Mouse (Mus musculus): ENCODE results near the gene Adam29.

Adam29 gene

DNA sequence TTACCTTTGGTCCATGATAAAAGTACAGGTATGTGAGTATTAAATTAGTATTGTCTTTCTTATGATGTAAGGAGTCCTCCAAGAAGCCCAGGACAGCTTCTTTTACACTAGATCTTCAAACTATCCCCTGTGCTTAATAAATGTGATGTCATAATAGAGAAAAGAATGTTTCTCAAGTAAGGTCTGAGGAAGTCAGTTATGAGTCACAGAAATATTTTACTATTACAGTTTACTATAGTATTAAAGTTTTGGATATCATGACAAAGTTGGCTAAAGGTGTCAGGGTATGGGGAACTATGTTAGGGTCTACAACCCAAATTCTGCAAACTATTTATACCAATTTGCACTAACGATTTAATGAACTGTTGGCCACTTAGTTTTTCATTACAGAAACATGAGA, at the start of gene Adam29:
Adam29 (minus strand) TSS at position 101 of the 400 bp plus-strand sequence.
- no peak for DNase-seq (ENCODE audit: low spot score)

DNA sequence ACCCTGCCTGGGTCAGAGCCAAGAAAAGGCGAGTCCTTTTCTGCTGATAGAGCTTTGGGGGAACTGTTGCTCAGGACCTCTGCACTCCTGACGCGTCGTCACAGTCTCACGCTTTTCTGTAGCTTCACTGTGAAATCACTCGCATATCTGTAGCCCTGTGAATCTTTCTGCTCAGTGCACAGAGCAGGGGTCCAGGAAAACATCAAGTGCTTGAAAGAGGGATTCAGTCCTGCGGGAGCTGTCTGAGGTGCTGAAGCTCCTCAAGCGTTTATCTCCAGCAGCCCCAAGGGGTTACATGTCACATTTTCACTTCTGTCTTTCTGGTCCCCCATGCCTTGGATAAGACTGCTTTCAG, 33.8 kb upstream of the Adam29 start:
- no peak for DNase-seq (ENCODE audit: low spot score)

DNA sequence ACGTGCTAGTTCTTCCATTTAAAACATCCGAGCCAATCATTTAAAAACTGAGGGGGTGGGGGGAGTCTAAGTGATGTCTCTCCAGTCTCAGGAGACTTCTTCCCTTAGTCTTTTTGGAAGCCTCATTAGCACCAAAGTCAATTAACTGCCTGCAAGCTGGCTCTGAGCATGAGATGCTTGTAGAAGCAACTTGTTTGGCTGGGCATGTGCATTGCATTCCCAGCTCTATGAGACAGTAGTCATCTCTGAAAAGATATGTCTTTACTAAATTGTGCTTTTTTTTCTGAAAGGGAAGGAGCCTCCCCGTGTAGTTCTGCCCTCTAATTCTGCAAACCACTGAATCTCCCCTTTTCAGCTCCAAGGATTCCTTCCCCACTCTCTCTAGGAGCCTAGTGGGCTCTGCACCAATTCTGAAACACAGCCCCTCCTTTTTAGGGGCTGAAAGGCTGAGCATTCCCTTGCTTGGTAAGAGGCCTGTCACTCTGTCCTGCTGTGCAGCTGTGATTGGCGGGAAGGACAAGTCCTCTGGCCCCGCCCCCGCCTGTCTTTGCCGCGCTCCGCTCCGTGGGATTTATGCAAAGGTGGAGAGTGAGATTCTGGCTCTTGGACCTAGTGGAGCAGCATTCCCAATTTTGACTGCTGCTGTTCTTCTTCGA, 33.2 kb upstream of the Adam29 start, which contains the start of gene Glra3:
Glra3 (plus strand) TSS at position 591 of the 656 bp plus-strand sequence.
- peak; percentile 6 for DNase-seq (ENCODE audit: low spot score)

Data from layer of hippocampus, adult 11-12 months (tissue).